Mouse (Mus musculus): ENCODE measurements around the gene Gm32802.
"Not testable (repeated sequence)": the region's sequence is repeated elsewhere in the genome, so short reads cannot be mapped to it uniquely, and the experiment has no call there.

Gene Gm32802

GRCm38 (mm10) chr10:118258388-118258787 is at the start of gene Gm32802:
TSS of gene Gm32802 (plus strand) at chr10:118258688.
- in situ Hi-C loops (cut with MboI, MseI) = not testable (repeated sequence)

GRCm38 (mm10) chr10:118215719-118216393 is 42.6 kb upstream of the Gm32802 start:
- in situ Hi-C loops (cut with MboI, MseI) = not testable (repeated sequence)

GRCm38 (mm10) chr10:118227629-118228028 is 30.9 kb upstream of the Gm32802 start:
- in situ Hi-C loops (cut with MboI, MseI) = not testable (repeated sequence)

GRCm38 (mm10) chr10:118232607-118233006 is 25.9 kb upstream of the Gm32802 start:
- in situ Hi-C loops (cut with MboI, MseI) = not testable (repeated sequence)

- in situ Hi-C loops (cut with MboI, MseI) = not testable (repeated sequence)
Observed at GRCm38 (mm10) chr10:118240680-118241079, 17.8 kb upstream of the Gm32802 start, which contains the start of gene Gm32717. TSS of gene Gm32717 (minus strand) at chr10:118240780.

GRCm38 (mm10) chr10:118249006-118249595 is 9.4 kb upstream of the Gm32802 start:
- in situ Hi-C loops (cut with MboI, MseI) = loop anchor here (5.0 kb wide), 1 partner anchor 88 kb away; the partner anchor contains the start of gene Gm9045

GRCm38 (mm10) chr10:118250852-118251295 is 7.6 kb upstream of the Gm32802 start:
- in situ Hi-C loops (cut with MboI, MseI) = no loop called here

GRCm38 (mm10) chr10:118268812-118269211 is 10.3 kb downstream of the Gm32802 start:
- in situ Hi-C loops (cut with MboI, MseI) = not testable (repeated sequence)

- in situ Hi-C loops (cut with MboI, MseI) = not testable (repeated sequence)
Observed at GRCm38 (mm10) chr10:118271416-118271815, 12.9 kb downstream of the Gm32802 start.

- in situ Hi-C loops (cut with MboI, MseI) = not testable (repeated sequence)
Observed at GRCm38 (mm10) chr10:118278069-118278468, 19.6 kb downstream of the Gm32802 start.

- in situ Hi-C loops (cut with MboI, MseI) = not testable (repeated sequence)
Observed at GRCm38 (mm10) chr10:118282565-118282964, 24.1 kb downstream of the Gm32802 start.

GRCm38 (mm10) chr10:118283016-118283415 is 24.5 kb downstream of the Gm32802 start:
- in situ Hi-C loops (cut with MboI, MseI) = not testable (repeated sequence)

- in situ Hi-C loops (cut with MboI, MseI) = loop anchor here (5.0 kb wide), 1 partner anchor 88 kb away; no protein-coding TSS in a partner anchor
Observed at GRCm38 (mm10) chr10:118294938-118295337, 36.5 kb downstream of the Gm32802 start, which contains the start of gene Iltifb. TSS of gene Iltifb (minus strand) at chr10:118295038.

GRCm38 (mm10) chr10:118302133-118302532 is 43.6 kb downstream of the Gm32802 start:
- in situ Hi-C loops (cut with MboI, MseI) = not testable (repeated sequence)

Data from T-helper 1 cell (primary cell).